Mouse (Mus musculus): ENCODE data around the gene Calhm4. TPM values are rescaled to one million over a fixed set of nuclear protein-coding genes. Genes with fewer than 3 reads are reported as not detected.
A peak's percentile ranks its signal among the peaks of the same experiment; 100 is the strongest.

Calhm4 gene
- total RNA-seq (2021), result not detected

DNA sequence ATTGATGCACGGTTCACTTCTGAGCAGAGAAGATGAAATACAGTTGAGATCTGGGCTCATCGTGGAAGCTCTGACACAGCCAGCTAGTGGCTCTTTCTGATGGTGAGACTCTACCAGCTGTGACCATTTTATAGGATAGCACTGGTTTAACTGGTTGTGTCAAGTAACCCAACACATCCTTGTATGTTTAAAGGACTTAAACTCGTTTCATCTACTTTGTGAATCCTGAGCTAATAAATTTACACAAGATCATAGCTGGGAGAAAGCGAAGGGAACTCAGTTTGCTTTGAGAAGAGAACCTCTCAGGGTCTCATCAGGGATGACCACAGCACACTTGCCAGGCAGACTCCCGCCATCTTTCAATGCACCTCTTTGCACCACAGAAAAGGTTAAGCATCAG, at the start of gene Calhm4:
TSS of gene Calhm4 (minus strand) at position 101 of the 400 bp plus-strand sequence.
- DNase-seq, result no peak
- intact Hi-C loops (cut with DNase I), result no loop called here

DNA sequence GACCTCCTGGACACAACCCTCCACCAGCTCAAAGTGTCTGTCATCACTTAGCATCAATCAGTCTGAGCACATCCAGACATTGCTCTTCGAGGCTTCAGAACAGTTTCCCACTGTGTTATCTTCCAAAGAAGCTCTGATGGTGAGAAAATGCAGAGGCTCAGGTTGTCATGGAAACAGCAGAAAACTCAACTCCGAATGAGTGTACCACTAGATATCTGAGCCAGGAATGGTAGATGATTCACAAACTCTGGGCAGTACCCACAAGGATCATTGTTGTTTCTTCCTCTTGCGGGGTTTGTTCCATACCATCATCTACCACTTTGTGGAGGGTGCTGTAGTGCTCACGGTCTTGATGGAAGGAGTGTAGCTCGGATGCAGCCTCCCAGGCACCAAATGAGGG, 47.8 kb upstream of the Calhm4 start:
- DNase-seq, result no peak
- intact Hi-C loops (cut with DNase I), result no loop called here

DNA sequence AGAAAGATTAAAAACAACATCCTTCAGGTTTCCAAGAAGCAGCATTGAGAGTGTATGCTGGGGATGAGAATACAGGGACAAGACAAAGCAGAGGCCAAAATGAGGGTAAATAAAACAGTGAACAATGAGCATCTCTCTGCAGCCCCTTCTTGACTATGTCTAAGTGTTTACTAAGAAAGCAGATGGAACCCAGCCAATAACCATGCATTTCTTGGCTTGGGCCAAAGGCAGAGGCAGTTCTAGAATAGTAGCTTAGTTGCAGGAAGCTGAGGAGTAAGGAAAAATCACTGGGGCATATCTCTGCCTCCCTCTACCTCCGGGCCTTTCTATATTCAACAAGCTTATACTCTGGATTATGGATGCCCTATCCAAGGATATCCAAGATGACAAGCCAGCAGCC, 46.4 kb upstream of the Calhm4 start:
- intact Hi-C loops (cut with DNase I), result no loop called here
- no peak for DNase-seq

DNA sequence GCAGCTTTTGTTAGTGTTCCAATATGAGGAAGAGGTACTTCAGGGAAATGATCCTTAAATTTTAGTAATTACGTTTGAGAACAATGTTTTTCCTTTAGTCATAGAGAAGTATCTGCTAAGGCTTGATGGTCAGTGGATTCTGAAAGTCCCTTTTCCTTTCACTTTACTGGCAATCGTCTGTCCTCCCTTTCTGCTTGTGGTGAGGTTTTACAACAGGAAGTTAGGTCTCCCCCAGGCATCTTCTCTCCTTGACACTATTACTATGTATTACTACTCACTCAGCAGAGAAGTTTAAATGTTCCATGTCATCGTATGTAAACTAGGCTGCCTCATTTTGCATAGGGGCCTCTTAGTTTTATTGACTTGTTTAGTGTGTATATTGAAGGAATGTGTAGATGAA, 45.4 kb upstream of the Calhm4 start:
- DNase-seq, result no peak
- intact Hi-C loops (cut with DNase I), result no loop called here

DNA sequence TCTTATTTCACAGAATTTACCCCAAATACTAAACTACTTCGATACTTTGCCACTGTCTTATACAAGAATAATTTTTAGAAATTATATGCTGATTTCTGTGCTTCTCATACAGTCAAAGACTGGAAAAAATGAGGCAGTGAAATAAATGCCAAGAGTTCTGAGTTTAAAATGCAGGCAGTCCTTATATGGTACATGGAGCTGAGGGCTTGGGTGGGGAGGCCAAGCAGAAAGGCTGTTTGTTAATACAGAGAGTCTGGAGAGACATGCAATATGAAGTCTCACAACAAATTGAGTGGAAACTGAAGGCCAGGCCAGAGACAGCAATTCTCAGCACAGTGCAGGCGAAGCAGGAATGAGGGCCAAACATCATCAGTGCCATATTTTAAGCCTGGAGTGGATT, 44.4 kb upstream of the Calhm4 start:
- DNase-seq, result no peak
- intact Hi-C loops (cut with DNase I), result no loop called here

DNA sequence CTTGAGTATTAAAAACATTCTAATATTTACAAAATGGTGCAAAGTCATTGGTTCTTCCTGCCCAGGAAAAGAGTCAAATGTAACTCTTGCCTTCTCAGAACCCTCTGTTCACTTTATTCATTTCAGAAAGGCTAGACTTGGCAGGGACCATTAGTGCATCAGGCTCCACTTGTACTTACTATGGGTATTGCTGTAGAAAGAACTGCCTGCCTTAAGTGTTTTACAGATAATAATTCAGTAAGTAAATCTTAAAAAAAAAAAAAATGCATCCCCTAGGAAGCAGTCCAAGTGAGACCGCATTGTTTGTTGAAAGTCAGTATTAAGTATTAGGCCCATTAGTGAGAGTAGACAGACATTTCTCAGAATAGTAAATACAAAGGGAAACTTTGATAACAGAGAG, 42.4 kb upstream of the Calhm4 start:
- no peak for DNase-seq
- intact Hi-C loops (cut with DNase I), result no loop called here

DNA sequence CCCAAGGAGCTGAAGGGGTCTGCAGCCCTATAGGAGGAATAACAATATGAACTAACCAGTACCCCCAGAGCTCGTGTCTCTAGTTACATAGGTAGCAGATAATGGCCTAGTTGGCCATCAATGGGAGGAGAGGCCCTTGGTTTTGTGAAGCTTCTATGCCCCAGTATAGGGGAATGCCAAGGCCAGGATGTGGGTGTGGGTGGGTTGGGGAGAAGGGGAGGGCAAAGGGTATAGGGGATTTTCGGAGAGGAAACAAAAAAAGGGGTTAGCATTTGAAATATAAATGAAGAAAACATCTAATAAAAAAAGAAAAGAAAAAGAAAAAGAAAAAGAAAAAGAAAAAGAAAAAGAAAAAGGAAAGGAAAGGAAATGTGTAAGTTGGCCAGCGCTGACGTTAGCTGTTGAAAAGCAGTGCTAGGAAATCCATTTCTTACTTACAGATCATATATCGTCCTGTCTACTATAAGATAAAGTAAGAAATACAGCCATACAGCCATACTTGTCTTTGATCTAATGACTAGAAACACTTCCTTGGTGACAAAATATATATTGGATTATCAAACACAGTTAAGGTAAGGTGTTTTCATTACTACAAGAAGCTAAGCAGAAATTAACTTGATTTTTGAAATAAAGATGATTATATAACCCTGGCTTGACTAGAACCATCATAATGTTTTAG, 30.6 kb upstream of the Calhm4 start:
- intact Hi-C loops (cut with DNase I), result no loop called here
- no peak for DNase-seq

DNA sequence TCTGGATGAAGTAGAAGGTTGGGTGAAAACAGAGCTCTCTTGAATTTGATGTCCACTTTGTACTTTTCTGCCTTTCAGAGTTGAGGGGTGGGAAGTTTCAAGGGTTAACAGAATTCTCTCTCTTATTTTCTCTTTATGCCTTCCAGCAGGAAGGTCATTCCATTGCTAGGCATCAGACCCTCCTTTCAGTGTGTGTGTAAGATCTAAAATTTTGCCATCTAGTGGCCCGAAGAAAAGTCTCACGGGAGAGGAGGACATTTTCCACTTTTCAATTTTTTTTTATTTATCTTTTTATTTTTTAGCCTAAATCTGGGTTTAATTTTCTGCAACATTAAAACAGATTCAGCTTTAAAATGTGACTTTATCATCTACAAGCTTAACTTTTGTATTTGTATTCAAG, 27.5 kb upstream of the Calhm4 start:
- intact Hi-C loops (cut with DNase I), result no loop called here
- DNase-seq, result no peak

DNA sequence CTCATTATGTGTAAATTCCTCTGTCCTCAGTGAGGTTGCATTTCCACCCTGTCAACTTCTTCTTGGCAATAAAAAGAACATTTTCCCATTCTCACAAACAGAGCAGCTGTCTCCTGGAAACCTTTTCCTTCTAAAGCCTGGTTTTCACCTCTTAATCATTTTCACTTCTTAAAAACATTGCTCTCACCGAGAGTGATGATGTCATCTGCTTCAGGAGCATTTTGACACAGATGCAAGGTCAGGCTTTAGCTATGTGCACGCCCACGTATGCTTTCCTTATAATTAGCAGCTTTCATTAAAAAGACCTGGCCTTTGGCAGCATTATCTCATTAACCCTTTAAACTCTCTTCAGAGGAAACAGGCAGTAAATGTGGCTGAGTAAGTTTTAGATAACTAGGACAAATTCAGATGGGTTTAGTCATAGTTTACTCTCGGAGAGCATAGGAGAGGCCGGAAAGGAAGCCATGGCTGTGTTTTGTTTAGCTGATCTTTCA, 26.9 kb upstream of the Calhm4 start:
- DNase-seq, result no peak
- intact Hi-C loops (cut with DNase I), result no loop called here

DNA sequence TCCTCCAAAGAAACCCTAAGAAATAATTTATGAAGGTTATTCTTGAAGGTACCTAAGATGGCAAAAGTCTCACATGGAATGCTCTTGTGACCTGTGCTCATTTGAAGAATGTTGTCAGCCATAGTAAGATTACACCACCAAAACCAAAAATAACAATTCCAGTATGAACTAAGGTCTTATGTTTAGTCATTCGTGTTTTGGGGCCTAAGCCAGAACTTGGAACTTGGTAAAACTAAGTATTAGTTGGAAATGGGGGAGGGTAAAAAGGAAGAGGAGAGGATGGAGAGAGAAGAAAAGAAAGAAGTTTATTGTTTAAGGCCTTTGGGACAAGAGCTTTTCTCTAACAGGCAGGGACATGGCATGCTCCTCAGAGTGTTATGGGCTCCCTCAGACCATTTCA, 25.5 kb upstream of the Calhm4 start:
- no peak for DNase-seq
- intact Hi-C loops (cut with DNase I), result no loop called here

DNA sequence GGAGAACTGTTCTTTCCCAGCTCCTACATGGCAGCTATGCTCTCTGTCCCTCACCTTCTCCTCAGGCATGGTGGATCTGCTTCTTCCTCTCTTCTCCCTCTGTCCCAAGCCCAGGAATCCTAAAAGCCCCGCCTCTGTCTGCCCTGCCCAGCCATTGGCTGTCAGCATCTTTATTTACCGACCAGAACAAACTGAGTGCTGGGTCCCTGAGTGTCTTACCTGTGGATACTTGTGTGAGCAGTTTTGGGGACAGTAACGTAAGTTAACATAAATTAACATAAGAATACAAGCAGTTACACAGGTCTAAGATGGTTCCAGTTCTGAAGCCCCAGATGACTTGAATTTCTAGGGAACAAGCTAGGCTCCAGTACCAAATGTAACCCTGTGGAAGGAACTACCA, 22.5 kb upstream of the Calhm4 start:
- DNase-seq, result no peak
- intact Hi-C loops (cut with DNase I), result no loop called here

DNA sequence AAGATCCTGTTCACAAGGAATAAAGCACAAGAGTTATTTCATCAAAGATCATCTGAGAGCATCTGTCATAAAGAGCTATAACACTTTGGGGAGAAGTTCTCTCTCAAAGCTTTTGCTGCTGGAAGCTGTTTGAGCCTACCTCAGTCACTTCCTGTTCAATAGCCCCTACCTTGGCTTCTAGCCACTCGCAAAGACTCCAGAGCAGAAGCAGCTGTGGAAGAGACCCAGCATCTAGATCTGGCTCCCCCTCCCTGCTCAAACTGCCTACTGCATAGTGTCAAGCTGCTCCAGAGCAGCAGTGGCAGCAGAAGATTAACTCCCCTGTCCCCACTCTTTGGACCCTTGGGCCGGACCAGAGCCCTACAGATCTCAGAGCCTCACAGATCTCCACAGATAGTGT, 9.9 kb upstream of the Calhm4 start:
- no peak for DNase-seq
- intact Hi-C loops (cut with DNase I), result no loop called here

DNA sequence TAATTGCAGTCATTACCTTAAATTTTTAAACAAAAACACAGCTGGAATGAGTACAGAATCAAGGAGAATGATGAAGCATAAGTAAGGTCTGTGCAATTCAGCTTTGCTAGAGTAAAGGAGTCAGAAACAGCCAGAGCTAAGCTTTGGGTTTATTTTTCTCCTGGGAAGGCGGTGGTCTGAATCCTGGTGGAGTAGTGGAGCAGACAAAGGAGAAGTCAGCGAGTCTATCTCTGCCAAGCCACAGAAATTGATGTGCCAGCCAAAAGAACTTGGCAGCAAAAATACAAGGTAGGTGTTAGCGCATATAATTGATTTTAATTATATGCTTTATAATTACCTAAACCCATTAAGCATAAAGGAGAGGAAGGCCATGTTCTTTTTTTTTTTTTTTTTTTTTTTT, 6.7 kb downstream of the Calhm4 start, which contains the start of gene Trappc3l:
TSS of gene Trappc3l (plus strand) at position 197 of the 400 bp plus-strand sequence.
- no peak for DNase-seq
- intact Hi-C loops (cut with DNase I), result loop anchor here (5.0 to 10.0 kb wide), 3 partner anchors 60 to 287 kb away; partner anchors contain the start of genes Calhm5 and Tspyl1

DNA sequence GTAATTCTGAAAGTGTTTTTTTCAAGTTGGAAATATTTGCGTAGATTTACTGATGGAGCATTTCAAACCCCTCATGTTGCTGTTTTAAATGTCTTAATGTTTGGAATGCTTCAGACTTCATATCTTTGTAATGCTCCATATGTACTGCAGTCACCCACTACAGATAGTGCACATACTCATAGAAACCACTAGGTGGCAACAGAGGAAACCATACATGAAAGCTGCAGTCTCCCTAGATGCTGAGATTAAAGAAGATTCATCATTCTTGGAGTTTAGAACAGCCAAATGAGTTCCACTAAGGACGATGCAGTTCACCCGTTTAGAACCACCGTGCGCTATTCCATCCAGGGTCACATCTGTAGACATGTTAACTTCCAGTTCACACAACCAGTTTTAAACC, 7.5 kb downstream of the Calhm4 start:
- no peak for DNase-seq
- intact Hi-C loops (cut with DNase I), result loop anchor here (5.0 to 10.0 kb wide), 3 partner anchors 61 to 288 kb away; partner anchors contain the start of genes Calhm5 and Tspyl1

DNA sequence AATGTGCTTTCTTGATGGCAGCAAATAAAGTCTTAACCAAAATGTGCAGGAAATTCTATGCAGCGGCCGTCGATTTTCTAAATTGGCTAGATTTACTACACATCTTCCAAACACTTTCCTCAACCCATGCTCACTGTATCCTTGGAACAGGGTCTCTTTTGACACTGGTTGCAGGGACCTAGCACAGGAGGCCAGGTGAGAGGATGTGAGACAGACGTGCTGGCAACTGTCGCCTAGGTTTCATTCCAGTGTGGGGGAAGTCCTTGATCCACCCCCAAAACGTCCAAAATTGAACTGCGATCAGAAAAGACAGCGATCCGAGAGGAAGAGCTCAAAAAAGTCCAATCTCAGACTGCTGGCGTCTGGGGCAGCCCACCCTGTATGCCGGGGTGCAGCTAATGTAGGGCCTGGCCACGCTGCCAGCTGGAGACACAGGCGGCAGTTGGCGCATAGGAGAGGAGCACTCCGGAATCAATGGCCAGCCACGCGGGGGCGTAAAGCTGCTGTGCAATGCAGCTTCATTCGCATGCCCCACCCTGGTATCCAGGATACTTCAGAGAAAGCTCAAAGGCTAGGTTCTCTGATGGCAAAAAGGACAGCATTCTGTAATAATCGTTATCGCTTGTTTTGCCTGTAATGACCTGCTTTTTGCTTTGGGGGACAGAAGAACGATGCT, 10.3 kb downstream of the Calhm4 start:
- intact Hi-C loops (cut with DNase I), result loop anchor here (10.0 kb wide), 1 partner anchor 291 kb away; no protein-coding TSS in a partner anchor
- peak; percentile 87 for DNase-seq

DNA sequence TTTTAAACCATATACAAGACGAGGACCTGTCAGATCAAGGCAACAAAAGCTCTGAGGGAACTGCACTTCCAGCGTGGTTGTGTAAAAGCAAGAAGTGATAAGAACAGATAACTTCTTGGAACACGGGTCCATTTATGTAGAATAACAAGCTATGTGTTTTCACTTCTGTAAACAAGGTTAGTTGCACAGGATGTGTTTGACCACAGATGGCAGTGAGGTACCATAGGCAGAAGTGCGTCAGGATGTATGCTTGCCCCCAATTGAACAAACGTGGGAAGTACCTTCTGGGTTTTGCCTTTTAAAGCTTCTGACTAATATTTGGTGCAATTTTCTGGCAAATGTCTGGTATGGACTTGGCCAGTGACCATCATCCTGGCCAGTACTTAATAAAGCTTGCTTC, 13.8 kb downstream of the Calhm4 start:
- DNase-seq, result no peak
- intact Hi-C loops (cut with DNase I), result loop anchor here (10.0 kb wide), 1 partner anchor 294 kb away; no protein-coding TSS in a partner anchor

DNA sequence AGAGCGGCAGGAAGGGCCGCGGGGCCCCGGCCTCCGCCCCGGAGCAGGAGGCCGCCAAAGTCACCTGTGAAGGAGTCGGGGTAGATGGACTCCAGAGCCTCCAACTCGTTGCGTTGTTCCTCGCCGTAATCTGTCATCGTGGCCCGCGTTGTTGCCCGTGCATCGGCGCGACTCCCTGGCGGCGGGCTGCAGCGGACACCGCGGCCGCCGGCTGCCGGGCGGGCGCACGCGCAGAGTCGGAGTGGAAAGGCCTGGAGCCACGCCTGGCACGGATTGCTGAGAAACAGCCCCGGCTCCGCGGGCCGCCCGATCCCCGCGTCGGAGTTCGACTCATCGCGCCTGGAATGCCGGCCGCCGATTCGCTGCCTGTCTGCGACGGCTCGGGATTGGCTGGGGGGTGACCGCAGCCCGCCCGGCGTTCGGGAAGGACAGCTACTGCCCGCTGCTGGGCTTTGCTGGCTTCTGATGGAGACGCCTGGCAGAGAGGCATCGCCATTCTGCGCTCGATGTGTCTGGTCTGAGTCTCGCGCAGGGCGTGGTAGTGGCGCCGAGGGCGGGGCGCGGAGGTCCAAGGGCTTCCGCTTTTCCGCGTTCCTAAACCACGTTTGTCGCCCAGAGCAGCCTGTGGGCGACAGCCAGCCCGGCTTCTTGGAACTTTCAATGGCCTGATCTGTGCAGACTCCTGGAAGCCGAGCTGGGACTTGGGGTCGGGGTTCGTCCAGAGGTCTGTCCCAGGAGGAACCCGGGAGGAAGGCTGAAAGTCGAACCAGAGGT, 24.6 kb downstream of the Calhm4 start, which contains the start of gene Rwdd1:
TSS of gene Rwdd1 (minus strand) at position 323 of the 774 bp plus-strand sequence.
- intact Hi-C loops (cut with DNase I), result no loop called here
- peak; percentile 98 for DNase-seq

DNA sequence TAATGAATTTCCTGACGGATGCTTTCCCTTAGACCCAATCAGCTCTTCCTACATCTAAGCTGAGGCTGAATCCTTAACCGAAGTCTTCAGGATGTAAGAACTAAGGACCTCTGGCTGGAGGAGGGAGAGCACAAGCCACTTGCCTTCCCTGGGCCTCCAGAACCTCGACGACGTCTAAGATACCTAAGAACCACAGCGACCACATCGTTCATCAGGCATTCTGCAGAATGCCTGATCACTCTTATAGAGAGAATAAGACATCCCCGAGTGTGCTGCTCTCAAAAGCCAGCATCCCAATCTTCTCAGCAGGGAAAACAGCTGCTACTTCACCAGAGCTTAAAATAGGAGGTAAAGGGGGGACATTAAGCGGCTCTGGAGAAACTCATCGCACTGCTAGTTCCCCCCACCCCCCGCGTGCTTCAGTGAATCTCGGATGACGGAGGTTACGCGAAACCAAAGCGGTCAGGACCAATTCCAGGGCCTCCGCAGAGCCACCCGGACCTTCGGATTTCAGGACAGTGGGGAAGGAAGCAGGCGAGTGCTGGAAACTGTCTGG, 25.3 kb downstream of the Calhm4 start:
- intact Hi-C loops (cut with DNase I), result no loop called here
- peak; percentile 40 for DNase-seq

DNA sequence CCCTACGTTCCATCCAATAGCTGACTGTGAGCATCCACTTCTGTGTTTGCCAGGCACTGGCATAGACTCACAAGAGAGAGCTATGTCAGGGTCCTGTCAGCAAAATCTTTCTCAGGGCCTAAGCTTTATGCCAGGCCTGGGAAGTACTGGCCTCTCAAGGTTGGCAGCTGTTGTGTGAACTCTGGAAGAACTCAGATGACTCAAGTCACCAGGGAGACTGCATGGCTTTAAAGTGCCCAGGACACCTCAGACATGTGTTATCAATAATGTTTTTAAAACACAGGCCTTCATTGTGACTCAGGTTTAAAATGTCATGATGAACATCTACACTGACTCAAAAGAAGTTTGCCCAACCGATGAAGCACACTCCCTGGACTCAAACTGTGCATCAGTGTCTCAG, 30.9 kb downstream of the Calhm4 start:
- intact Hi-C loops (cut with DNase I), result no loop called here
- no peak for DNase-seq

DNA sequence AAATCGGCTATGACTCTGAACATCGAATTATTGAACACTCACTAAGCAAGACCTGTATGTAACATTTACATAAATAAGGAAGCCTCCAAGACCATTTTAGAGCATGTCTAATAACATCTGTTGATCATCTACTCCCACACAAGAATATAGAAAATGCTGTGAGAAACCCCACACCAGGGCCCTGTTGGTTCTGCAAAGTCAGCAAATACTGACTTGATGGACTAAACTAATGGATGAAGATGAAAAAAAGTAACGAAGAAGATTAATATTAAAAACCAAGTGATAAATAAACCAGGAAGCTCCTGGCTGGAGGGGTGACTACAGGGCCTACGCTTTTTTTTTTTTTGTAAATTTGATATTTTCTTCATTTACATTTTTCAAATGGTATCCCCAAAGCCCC, 31.5 kb downstream of the Calhm4 start:
- no peak for DNase-seq
- intact Hi-C loops (cut with DNase I), result no loop called here

DNA sequence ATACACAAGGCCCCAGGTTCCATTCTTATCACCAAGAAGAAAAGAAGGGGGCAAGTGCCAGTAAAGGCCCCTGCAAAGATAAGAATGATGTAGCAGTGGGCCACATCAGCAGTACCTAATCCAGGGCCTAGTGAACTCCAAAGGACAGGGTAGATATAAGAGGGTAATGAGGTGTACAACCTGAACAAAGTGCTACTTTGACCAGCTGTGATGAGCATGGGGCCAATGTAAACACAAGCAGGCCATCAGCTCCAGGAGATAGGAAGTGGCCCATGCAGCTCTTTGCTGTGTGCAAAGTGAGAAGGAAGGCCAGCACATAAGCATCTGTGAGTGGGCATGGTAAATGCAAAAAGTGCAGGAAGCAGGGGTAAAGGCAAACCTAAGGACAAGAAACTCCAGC, 45.7 kb downstream of the Calhm4 start:
- intact Hi-C loops (cut with DNase I), result no loop called here
- no peak for DNase-seq

Data from left cerebral cortex, postnatal 4 days (tissue).